Mouse (Mus musculus) thymus, postnatal 10 days (tissue): ENCODE measurements around the gene Hist1h2ah.

ENCODE experiments used
- DNase-seq, 2 experiments: peaks; one replicate each; pipeline ENCODE4 v3.0.0; 2021; ENCODE audit warnings: low spot score in 2 of 2

Gene Hist1h2ah

DNA sequence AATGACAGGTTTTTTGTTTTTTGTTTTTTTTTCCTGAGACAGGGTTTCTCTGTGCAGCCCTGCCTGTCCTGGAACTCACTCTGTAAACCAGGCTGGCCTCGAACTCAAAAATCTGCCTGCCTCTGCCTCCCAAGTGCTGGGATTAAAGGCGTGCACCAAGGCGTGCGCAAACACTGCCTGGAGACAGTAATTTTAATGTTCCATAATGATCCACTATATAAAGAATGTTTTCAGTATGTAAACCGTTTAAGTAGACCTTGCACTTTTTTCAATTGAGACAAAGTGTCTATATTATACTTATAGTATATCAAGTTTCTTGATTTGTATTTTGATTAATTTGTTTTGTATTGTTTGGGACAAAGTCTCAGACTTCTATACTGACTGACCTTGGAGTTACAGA is 4.0 kb upstream of the Hist1h2ah start:
- DNase-seq = no peak

DNA sequence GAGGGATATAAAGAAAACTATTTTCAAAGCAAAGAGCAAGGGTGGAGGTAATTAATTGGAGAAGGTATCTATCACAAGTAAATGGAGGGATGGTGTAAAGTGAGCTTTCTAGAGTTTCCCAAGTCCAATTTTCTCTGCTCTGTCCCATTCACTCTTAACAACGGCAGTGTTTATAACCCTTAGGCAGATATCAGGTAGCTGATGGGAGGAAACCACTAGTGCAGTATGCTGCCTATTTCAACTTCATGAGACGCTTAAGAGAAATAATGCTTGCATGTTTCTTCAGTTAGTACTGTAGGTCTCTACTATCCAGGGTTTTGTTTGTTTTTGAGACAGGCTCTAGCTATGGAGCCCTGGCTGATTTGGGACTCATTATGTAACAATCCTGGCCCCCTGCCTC is 2.0 kb upstream of the Hist1h2ah start:
- DNase-seq = no peak

DNA sequence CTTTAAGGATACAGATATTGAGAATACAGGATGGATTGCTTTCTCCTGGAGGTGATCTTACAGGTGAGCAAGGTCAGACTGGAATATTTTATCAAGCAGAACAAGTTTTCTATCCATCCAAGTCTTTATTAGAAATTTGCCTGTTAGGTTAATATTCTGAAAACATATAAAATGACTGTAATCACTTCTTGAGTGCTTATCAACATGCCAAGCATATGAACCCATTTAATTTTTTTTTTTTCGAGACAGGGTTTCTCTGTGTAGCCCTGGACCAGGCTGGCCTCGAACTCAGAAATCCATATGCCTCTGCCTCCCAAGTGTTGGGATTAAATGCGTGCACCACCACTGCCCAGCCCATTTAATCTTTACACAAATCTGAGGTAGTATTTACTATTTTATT is 1.6 kb upstream of the Hist1h2ah start:
- DNase-seq = no peak

DNA sequence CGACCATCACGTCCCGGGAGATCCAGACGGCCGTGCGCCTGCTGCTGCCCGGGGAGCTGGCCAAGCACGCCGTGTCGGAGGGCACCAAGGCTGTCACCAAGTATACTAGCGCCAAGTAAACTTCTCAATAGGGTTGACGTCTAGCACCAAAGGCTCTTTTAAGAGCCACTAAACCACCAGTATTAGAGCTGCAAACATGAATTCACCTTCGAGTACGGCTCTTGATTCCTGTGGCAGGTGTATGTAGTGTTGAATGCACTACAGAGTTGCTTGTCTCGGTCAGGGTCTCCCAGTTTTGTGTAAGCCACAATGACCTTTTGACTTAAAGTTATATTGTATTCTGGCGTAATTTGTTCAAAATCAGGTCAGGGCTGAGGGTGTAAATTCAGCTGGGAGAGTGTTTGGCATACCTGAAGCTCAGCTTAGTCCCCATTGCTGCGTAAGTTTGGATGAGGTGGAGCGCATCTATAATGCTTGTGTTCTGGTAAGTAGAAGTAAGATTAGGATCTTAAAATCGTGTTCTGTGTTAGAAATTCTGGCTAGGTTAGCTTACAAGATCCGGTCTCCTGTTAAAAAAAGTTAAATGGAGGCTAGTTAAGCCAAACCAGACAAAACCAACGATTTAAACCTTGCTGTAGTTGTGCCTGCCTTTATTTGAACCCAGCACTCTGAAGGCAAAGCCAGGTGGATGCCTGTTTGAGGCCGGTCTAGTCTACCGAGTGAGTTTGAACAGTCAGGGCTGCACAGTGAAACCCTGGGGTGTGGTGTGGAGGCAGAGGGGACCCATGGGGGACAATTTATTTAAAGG is 985 bp upstream of the Hist1h2ah start:
- no peak for DNase-seq

DNA sequence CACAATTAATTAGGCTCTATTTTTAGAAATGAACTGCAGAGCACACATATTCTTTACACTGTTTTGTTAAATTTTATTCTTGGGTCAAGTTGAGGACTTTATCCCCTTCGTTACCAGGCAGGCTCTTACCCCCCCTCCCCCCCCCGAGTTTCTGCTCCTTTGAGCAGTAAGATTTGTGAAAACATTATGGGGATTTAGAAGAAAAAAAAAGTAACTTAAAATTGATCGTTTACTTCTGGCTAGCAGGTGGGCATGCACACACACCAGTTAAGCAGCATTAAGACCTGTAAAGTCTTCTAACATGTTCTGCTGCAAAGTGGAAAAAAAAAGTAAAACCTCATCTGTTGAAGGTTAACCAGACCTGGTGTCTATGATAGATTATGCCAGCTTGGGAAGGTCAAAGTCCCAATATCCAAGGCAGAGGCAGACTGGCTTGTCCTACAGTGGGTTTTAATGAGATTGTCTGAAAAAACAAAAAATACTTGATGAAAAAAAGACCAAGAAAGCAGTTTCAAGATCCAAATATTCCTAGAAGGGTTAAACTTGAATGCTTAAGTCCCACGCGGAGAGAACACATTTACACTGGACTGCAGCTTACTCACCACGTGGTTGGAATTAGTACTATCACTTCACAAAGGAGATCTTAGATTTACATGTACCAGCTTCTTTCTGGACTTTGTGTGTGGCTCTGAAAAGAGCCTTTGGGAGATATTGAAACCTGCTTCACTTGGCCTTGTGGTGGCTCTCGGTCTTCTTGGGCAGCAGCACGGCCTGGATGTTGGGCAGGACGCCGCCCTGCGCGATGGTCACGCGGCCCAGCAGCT is 713 bp downstream of the Hist1h2ah start:
- no peak for DNase-seq

DNA sequence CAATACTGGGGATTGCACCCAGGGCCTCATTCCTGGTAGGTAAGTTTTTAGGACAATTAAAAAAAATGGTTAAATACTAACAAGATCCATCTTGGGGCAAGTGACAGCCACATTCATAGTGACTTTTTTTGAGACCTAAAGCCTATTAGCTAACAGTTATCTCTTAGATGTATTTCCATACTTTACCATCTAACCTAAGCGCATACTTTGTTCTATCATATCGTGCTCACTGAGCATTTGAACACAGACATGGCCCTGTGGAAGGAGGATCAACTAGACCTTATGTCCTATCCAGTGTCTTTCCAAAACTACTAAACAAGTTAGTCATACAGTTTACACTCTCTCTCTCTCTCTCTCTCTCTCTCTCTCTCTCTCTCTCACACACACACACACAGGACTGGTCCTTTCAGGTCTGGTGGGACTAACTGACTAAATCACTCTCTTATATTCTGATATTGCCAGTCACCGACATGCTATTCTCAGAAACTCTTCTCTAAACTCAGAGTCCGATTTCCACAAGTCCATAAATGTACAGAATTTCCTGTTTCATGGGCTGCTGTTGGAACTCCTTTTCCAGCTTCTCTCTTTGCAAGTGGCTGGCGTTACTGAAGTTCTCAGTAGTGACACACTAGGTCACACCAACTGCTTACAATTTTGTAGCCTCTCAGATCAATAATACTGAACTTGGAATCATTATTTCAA is 1.5 kb downstream of the Hist1h2ah start:
- no peak for DNase-seq

DNA sequence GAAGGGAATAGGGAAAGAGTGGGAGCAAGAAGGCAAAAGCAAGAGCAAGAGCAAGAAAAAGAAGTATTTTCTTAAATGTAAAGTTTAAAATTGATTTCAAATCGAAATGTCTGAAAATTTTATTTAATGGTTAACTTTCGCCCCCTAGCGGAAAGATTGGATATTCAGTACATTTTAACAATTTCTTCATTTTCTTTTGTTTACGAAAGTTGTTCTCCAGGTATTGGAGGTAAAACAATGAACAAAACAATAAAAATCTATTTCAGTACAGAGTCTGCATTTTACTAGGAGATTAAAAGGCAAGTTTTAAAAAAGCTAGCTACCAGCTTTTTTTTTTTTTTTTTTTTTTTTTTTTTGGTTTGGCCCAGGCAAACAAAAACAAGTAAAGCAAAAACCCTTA is 4.9 kb downstream of the Hist1h2ah start:
- DNase-seq = peak in 1 of 2 experiments; percentile 55

DNA sequence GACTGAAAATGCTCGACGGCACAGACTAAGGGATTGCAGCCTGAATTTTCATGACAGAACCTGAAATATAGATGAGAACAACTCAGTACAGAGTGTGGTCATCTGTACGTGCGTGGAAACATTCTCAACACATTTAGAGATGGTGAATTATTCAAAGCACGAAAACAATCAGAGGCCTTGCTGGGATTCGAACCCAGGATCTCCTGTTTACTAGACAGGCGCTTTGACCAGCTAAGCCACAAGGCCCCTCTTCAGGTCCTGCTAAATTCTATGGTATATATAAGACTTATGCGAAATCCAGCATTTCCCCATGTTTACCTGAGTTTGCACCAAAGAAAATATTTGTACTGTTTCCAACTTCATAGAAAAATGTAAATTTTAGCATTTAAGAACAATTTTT is 5.4 kb downstream of the Hist1h2ah start:
- DNase-seq = no peak

DNA sequence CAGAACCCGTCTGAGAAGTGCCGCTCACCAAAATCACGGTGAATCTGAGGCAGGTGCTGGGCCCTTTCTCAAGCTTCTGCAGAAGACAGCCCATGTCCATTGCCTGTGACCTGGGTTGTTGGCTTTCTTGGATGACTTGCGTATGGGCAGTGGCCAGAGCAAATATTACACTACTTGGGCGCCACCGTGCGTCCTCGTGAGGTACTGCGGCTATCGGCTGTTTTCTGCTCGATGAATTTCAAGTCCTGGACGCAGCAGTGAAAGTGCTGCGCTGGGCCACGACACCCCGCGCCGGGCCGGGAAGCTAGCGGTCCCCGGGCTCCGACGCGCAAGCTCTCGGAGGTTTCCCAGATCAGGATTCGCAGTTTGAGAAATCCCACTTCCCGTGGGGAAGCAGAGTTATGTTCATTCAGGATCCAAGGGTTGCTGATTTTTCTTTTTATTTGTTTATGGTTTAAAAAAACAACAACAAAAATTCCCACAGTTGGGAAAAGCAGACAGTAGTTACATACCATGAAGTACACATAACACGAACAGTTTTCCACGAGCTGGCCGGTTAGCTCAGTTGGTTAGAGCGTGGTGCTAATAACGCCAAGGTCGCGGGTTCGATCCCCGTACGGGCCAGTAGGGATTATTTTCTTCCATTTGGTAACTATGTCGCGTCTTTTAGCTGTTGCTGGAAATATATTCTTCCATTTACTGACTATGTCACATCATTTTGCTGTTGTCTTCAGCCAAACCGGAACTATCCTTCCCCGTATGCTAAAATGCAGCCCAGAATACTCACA is 6.5 kb downstream of the Hist1h2ah start:
- peak; percentile 79 to 87 for DNase-seq

DNA sequence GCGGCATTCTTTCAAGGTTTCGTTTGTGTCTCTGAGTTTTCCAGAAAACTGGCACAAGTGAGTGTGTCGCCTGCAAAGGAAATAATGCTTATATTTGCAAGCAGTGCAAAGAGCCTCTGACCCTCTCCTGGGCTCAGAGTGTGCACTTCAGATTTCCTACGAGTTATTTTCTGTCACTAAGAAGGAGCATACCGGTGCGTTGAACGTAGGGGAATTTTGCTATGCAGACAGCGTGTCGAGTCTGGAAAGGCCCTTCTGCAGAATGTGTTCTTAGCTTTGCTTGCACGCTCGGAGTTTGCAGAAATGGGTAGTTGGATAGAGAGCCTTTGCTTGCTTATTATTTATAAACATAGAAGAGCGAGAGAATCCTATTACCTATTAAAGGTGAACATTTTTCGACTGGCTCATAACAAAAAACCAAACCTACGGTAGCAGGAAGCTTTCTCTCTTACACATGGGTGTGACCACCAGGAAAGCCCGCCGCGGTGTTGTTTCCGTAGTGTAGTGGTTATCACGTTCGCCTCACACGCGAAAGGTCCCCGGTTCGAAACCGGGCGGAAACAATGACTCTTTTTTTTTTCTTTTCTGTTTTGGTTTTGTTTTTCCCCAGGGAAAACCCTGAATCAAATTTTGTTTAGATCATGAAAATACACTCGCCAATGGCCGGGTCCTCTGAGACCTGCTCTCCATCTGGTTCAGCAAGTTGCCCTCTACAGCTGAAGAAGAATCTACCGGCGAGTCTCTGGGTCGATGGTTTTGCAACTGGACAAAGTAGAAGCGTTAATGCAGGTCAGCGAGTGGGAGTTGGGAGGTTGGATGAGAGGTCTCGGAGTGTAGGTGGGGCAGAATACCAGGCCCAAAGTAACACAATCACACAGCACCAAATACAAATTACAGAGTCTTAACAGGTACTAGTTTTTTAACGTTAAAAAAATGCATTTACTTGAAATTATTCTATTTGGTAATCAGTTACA is 9.0 kb downstream of the Hist1h2ah start:
- DNase-seq = peak; percentile 79 to 92

DNA sequence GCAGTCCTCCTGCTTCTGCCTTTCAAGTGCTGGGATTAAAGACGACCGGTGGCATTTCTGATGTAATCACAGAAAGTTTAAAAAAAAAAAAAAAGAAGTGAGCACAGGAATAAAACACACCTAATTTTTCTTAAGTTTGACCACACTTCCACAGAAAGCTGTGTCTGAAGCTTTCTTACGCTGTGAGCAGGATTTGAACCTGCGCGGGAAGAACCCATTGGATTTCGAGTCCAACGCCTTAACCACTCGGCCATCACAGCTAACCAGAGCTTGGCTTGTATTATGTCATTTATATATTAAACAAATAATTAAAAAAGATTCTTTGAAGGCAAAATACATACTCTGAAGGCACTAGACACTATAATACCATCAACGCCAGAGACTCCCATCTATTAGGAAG is 13.1 kb downstream of the Hist1h2ah start:
- DNase-seq = peak; percentile 51 to 65

DNA sequence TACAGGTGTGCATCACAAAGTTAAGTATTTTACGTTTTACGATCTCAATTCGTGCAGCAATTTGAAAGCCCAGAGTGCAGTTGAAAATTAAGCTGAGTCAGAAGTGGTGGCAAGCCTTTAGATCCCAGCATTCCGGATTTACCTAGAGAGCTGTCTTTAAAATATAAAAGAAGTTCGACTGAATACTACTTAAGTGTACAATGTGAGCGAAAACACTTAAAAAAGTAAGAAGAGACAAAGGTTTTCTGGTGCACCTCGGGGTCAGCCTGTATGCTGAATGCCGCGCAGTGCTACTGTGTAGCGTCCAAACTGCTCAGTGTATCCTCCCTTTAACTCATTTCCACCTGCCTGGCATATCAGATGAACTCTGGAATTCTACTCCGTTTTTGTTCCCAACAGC is 13.8 kb downstream of the Hist1h2ah start:
- DNase-seq = no peak

DNA sequence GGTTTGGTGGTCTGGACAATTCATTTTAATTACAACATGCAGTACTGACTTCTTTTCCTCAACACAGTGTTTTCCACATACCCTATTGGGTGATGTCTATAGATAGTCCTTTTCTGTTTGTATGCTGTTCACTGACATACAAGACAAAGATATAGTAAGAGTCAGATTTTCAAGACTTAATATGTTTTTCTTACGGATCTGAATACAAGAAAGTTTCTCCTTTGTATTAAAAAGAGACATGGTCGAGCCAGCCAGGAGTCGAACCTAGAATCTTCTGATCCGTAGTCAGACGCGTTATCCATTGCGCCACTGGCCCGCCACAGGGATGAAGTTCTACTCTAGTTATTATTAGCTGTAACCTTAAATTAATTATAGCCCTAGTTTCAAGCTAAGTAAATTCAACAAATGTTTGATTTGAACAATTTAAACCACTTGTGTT is 14.4 kb downstream of the Hist1h2ah start:
- DNase-seq = peak in 1 of 2 experiments; percentile 39

DNA sequence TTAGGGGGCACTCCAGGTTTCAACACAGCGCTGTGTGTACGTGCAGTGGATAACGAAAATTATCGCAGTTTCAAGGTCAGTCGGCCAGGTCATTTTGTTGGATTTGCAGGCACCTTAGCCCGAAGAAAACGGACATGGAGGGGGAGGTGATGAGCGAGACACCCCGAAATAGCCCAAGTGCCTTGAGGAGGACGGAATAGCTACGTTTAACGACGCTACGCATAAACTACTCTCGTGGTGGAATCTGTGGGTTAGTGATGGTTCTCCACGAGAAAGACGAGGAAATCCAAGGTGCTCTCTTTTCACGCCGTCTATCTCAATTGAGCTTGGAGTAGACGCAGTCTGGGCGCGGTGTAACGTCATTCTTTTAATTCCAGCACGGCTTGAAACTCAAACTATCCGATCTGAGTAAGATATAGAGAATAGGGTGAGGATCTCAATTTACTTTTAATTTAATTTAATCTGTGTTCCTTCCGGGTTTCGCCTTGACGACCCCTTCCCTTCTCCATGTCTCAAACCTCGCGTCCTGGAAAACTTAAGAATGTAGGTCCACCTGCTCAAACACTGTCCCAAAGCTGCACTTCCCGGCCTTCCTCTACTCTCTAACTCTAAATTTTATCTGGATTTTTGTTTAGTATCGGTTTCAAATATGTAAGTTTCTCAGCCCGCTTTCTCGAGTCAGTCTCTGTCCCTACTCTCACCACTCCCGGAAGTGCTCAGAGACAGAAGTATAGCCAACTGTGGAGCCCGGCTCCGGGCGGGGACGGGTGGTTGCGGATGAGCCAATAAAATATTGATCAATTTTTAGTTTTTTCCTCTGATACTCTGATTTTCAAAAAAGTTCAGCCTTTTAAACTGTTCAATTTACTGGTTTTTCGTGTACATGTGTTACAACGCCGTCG is 15.2 kb downstream of the Hist1h2ah start:
- peak in 1 of 2 experiments; percentile 54 for DNase-seq

DNA sequence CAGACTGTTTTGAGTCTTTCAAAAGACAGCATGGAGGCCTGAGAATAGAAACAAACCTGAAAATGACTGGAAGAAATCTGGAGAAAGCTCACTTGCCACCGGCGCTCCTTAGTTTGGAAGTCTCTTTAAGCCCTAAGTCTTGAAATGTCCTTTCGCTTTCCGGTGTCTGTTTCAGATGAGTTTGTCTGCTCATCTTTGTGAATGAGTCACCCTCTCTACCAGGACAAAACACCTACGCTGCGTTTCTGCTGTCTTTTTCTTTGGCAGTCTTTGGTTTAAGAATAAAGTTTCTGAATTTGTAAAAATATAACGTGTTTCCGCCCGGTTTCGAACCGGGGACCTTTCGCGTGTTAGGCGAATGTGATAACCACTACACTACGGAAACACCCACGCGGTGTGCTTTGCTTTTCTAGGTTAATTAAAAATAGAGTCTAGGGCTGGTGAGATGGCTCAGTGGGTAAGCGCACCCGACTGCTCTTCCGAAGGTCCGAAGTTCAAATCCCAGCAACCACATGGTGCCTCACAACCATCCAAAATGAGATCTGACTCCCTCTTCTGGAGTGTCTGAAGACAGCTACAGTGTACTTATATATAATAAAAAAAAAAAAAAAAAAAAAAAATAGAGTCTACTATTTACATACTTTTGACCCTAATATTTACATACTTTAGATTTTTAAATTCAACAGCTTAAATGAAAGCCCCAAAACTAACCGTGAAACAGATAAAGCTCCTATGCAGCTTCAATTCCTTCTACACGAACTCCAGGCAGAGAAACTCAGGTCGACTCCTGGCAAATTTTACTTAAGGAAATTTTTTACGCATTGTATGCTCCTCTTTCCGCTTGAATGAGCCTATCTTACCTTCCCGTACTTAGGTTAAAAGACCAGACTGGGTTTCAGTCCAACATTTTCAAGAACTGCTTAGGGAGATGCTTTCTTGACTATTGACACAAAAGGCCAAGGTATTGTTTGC is 19.6 kb downstream of the Hist1h2ah start:
- peak; percentile 72 to 84 for DNase-seq

DNA sequence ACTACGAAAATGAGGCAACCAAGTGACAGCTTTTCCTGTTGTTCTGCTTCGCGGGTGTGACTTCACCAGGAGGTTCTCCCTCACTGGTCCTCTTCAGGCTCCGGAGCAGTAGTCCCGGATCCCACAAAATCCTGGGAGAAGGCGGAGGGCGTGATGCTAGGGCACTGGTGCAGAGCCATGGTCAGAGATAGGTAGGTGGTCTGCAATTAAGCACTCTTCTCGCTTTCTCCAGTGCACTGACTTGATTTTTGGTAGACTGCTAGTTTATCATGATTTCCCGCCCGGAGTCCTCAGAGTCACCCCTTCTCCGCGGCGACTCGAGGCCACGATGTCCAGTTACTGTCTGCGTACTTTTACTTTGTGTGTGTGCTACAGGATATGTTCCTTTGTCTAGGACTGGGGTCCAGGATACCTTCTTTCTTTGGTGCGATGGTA is 20.9 kb downstream of the Hist1h2ah start:
- DNase-seq = no peak

DNA sequence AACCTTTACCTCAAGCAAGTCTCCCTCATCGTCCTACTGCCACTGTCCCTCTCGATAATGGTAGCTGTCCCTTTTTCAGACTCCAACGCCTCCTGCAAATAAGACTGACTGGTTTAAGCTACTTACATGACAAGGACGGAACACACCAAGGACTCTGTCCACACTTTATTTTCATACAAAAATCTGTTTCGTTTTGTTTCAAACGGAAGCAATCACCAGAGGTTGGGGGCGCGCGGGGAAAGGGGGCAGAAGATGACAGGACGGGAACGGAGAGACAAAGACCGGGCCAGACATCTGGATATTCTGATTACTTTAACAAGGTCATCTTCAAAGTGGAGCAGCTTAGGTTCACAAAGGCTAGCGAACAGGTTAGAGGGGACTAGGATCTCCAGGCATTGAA is 21.7 kb downstream of the Hist1h2ah start:
- DNase-seq = no peak

DNA sequence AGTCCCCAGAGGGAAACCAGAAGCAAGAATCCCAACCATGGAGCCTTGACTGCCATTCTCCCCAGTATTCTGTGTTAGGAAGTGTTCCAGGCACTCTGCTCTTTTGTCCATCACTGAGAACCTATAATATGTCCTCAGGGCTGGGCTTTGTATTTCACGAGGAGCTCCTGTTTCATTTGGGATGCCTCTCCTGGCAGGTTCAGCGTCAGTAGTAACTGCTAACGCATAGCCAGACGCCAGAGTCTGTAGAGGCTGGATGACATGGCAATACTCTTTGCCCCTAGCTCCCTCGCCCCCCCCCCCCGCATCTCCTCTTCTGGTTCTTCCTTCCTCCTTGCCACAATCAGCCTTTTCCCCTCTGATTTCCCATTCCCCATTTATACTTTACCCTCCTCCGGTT is 25.7 kb downstream of the Hist1h2ah start, which contains the start of gene Prss16:
Gene Prss16 (minus strand): TSS at position 101 of the 400 bp plus-strand sequence.
- DNase-seq = no peak
